Mouse (Mus musculus) adrenal gland, adult 8-10 months (tissue): Measurements from ENCODE around the gene Tmem106a. TPM values are rescaled to one million over a fixed set of nuclear protein-coding genes. Genes with fewer than 3 reads are reported as not detected.

Source experiments
- DNase-seq: peaks from one replicate; pipeline ENCODE4 v3.0.0; 2022
- total RNA-seq, 4 experiments: library from RNA; stranded (reverse); gene quantifications; 2 replicates each; pipeline ENCODE4 v1.2.4; 2022

The Tmem106a gene
- total RNA-seq, 4 experiments from 2014 or later, result 12.6 to 23.8 (median 18.7) TPM

DNA sequence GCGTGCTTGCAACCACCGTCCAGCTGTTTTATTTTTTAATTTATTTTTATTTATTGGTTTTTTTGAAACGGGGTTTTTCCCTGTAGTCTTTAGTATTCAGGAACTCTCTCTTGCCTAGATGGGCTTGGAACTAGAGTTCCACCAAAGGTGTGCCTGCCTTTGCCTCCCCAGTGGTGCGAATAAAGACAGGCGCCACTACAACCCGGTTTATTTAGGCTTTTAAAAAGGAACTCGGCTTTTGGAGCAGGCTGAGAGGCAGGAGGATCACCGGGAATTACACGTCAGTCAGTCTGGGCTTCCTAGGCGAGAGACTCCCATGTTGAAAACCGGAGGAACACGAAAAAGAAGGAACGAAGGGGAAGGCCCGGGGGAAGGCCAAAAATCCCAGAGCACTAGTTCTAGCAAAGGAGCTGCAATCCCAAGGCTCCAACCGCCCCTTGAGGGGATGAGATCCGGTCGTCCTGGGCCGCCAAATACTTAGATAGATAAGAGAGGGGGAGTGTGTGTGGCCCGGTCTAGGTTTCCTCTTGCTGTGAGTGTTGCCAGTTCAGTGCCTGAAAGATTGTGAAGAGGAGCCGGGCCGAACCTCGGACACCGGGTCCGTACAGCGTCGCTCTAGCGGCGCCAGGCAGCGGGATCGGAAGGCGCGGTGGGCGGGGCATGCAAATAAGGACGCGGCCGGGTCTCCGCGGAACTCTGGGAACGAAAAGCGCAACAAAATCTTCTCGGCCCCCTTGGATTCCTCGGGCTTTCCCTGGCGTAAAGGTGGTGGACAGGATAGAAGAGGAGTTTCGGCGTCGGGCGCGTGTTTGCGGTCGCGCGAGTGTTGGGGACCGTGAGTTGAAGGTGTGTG lies 59.0 kb downstream of the Tmem106a start:
- peak; percentile 64 for DNase-seq

Other genes starting within 250 kb of the Tmem106a start
- gene G6pc, start 214.7 kb upstream of the Tmem106a start, total RNA-seq, result 1 to 10 TPM; 2.7 to 5.1 (median 4.6) TPM
- 10 to 100 TPM; 33.7 to 41.1 (median 37.0) TPM for gene Aarsd1, start 164.6 kb upstream of the Tmem106a start, total RNA-seq
- 1 to 10 TPM; 1.7 to 8.4 (median 5.6) TPM for gene Gm27029, start 157.4 kb upstream of the Tmem106a start, total RNA-seq
- 10 to 100 TPM; 31.4 to 37.4 (median 33.0) TPM for gene Rundc1, start 157.2 kb upstream of the Tmem106a start, total RNA-seq
- gene Ptges3l, start 156.9 kb upstream of the Tmem106a start, total RNA-seq, result 1 to 10 TPM; 3.5 to 8.7 (median 6.0) TPM
- 10 to 100 TPM; 48.6 to 99.3 (median 63.5) TPM for gene Rpl27, start 139.9 kb upstream of the Tmem106a start, total RNA-seq
- 10 to 100 TPM; 34.4 to 50.3 (median 46.5) TPM for gene Ifi35, start 133.8 kb upstream of the Tmem106a start, total RNA-seq
- 10 to 100 TPM in 3 of 4 experiments, 1 to 10 TPM in 1; 9.2 to 23.8 (median 16.2) TPM for gene Rnd2, start 117.2 kb upstream of the Tmem106a start, total RNA-seq
- 100 to 1,000 TPM; 135 to 192 (median 171) TPM for gene Vat1, start 116.0 kb upstream of the Tmem106a start, total RNA-seq
- gene Brca1, start 30.3 kb upstream of the Tmem106a start, total RNA-seq, result 1 to 10 TPM; 1.0 to 3.0 (median 1.3) TPM
- gene Nbr1, start 30.1 kb upstream of the Tmem106a start, total RNA-seq, result 100 to 1,000 TPM; 127 to 165 (median 149) TPM
- not detected for gene Gm11634, start 17.0 kb downstream of the Tmem106a start, total RNA-seq
- 10 to 100 TPM; 30.5 to 45.6 (median 33.6) TPM for gene Rdm1, start 45.0 kb downstream of the Tmem106a start, total RNA-seq
- gene Arl4d, start 83.3 kb downstream of the Tmem106a start, total RNA-seq, result 10 to 100 TPM; 12.5 to 22.1 (median 16.4) TPM
- gene Dhx8, start 150.7 kb downstream of the Tmem106a start, total RNA-seq, result 10 to 100 TPM; 25.0 to 30.3 (median 28.0) TPM
- 1 to 10 TPM in 3 of 4 experiments, under 1 TPM in 1; 0.80 to 1.9 (median 1.4) TPM for gene Etv4, start 203.1 kb downstream of the Tmem106a start, total RNA-seq